Mouse (Mus musculus) urinary bladder, postnatal 10 days (tissue): ENCODE results near the gene Ano10.

Experiments
- DNase-seq: peaks from one replicate; pipeline ENCODE4 v3.0.0; 2022; ENCODE audit warnings: low spot score

Ano10 gene

GRCm38 (mm10) chr9:122245471-122245870 lies 48.8 kb downstream of the Ano10 start:
- no peak for DNase-seq

GRCm38 (mm10) chr9:122244800-122245165 lies 49.4 kb downstream of the Ano10 start:
- no peak for DNase-seq

DNA sequence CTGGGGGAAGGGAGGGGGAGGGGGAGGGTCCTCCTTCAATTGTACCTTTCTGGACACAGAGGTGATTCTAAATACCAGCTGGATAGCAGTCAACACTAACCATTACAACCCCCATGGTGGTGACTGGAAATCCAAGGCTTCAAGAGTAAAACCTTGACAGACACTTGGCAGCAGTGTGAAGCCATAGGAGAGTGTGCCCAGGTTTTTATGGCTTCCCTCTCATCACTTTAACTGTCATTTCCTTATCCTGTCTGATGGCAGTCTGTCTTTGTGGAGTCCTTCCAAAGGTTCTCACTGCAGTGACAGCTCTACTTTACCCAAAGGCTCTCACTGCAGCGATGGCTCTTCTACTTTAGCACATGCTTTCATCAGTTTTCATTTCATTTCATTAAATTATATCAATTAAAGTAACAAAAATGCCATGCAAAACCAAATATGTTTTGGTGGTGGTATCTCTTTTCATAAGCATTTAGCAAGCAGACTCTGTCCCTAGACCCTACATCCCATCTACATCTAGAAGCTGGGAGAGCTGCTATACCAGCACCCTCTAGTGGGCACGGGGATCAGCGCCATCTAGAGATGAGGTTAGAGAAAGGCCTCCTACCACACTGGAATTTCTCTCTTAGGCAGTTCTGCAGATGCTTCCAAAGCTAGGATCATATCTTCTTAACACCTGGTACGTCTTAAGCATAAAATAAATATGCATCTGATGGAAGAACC lies 50.0 kb downstream of the Ano10 start:
- DNase-seq = no peak

GRCm38 (mm10) chr9:122243297-122243696 lies 50.9 kb downstream of the Ano10 start:
- no peak for DNase-seq

- no peak for DNase-seq
Observed at GRCm38 (mm10) chr9:122242856-122243255, 51.4 kb downstream of the Ano10 start.

GRCm38 (mm10) chr9:122241812-122242400 lies 52.3 kb downstream of the Ano10 start:
- no peak for DNase-seq

DNA sequence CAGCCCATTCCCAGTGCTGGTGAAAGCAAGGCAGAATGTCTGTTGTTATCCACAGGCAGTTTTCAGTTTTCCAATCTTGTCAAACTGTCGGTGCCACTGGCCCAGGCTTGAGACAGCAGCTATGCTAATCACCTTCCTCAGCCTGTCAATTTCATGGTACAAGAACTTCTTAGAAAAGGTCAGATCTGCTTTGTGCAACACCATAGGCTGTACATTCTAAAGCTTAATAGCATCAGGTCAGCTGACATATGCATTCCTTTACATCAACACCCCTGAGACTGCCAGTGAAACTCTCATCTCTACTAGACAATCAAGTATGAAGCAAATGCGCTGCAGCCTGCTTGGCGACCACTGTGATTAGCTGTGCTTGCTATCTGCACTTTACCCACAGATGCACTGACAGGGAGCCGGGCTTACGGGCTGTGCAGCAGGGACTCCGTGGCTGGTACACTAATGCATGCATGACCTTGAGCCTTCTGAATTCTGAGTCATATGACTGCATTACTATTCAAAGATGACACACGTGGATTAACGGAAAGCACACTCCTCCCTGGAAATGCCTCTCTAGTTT lies 53.5 kb downstream of the Ano10 start:
- DNase-seq = no peak

GRCm38 (mm10) chr9:122234741-122235140 lies 59.5 kb downstream of the Ano10 start:
- DNase-seq = no peak

DNA sequence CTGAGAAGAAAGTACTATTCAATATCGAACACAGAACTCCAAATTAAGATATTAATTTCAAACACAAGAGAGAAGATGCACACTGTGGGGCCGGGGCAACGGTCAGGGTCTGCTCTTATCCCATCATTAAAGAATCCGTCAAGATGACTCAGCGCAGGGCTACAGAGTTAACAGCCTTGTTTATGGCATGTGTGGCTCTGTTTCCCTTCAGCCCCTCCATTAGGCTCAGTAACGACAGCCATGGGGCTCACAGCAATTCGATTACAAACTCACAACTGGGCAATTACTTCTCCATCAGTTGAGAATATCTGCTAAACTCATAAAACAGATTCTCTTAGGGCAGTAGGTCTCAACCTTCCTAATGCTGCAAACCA lies 60.3 kb downstream of the Ano10 start:
- no peak for DNase-seq

GRCm38 (mm10) chr9:122233316-122233971 lies 60.8 kb downstream of the Ano10 start:
- DNase-seq = no peak

DNA sequence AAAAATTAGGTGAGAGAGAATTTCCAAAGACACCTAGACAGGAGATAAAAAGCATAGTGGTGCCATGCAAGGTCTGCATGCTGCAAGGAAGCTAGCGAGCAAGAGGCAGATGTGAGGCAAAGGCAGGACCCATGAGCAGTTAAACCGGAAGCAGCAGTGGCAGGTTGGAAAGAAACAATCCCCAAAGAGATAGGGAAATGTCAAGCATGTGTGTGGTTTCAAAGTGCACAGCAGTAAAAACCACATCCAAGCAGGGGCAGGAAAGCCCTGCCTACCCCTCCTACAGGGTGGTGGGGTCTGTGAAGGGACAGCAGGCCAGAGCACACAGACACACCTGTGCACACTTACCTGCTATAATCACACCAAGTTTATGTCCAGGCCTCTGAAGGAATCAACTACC lies 61.3 kb downstream of the Ano10 start:
- DNase-seq = no peak

- no peak for DNase-seq
Observed at GRCm38 (mm10) chr9:122230701-122231100, 63.5 kb downstream of the Ano10 start.

DNA sequence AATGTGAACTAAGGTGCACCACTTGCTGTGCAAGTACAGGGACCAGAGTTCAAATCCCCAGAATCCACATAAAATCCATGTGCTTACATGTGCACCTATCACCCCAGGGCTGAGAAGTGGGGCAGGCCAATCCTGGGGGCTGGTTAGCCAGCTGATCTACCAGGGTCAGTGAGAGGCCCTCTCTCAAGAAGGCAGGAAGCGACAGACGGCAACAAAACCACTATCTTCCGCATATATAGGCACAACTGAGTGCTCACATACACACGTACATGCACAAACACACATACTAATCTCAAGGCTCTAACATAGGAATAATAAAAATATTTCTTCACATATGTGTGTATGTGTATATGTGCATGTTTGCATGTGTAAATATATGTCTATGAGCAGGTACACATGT lies 67.8 kb downstream of the Ano10 start:
- DNase-seq = no peak

- DNase-seq = no peak
Observed at GRCm38 (mm10) chr9:122225309-122225708, 68.9 kb downstream of the Ano10 start.

- DNase-seq = no peak
Observed at GRCm38 (mm10) chr9:122223005-122223404, 71.2 kb downstream of the Ano10 start.

DNA sequence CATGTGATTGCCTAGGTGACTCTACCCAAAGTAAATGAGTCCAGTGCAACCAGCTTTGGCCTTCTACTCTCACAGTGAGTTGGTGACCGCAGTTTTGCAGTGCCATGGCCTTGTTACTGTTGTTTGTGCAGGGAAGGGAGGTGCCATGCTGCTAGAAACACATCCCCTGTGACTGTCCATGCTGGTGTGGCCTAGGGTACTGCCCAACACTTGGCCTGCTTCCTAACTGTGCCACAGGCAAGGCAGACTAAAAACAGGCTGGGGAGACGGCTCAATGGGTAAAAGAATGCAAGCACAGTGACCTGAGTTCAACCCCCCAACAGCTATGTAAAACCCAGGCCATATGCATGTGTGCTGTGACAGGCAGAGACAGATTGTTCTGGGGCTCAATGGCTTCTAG lies 74.3 kb downstream of the Ano10 start:
- DNase-seq = no peak

GRCm38 (mm10) chr9:122216945-122217529 lies 77.2 kb downstream of the Ano10 start:
- no peak for DNase-seq

DNA sequence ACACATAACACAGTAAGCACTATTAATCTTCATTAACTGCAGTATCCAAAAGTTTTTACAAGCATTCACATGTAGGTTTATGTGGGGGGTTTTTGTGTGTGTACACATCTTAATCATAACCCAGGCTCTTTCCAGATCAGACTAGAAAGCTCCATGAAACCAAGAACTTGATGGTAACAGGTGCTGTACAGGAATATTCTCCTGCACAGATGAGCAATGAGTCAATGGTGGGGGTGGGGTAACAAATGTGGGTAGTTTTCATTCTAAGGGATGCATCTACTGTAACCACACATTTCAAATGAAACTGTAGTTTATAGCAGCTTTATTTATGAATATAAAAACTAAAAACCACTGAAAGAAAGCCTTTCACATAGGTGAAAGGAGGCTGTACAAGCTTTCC lies 79.1 kb downstream of the Ano10 start:
- DNase-seq = no peak

DNA sequence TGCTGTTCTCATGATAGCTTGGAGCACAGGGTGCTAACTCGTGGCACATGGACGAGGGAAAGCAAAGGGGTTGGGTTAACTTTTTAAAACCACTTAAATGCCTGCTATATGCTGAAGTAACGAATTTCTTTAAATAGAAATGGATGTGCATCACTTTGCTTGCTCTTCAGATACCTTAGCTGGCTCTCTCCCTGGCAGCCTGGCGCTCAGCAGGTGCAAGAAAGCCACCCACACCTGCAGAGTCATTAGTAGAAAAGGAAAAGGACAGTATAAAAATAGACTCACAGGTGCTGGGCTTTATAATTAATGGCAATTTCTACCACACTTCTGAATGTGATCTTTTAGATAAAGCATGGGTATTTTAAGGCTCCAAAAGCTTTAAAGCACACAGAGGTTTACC lies 85.9 kb downstream of the Ano10 start:
- no peak for DNase-seq

- no peak for DNase-seq
Observed at GRCm38 (mm10) chr9:122205543-122206200, 88.6 kb downstream of the Ano10 start.

DNA sequence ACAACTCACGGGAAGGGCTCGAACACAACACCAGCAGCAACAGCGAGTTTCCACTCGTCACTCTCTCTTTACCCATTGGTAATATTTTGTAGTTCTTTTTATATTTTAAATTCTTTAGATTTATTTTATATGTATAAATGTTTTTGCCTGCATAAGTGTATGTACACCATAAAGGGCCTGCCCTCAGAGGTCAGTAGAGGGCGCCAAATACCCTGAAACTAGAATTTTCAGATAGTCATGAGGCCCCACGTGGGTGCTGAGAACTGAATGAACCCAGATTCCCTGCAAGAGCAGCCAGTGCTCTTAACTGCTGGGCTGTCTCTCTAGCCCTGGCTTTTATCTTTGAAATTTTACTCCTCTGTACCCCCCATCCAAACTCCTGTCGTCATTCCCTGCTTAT lies 89.7 kb downstream of the Ano10 start:
- no peak for DNase-seq

DNA sequence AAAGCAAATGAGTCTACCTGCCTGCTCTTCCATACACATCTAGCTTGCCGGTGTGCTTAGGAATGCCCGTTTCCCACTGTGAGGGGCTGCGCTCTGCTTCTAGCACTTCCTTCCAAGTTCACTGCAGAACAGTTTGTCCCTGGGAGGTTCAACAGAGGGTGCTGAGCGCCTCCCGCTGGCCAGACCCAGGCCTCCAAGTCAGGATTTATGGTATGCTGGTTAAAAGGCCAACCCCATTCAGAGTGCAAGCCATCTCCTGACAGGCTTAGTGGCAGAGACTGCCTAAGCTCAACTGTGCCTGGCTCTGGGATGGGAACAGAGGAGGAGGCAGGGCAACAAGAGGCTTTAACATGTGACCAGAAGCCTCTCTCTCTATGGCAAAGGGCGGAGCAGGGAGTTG lies 95.0 kb downstream of the Ano10 start:
- no peak for DNase-seq
